Mouse (Mus musculus) midbrain, embryonic 15.5 days (tissue): ENCODE measurements at regions not wholly inside any gene's neighbourhood (a gene's known extent, or its start where the extent isn't known, plus 50 kb on each side); places are given as distances from the start of the nearest gene placed in this dataset.

Experiments
- ATAC-seq: fragments of 200-750 bp; cut with Nextera tagmentation; replicated peaks from 2 replicates; pipeline ENCODE4 v1.8.0; 2017; ENCODE audit warnings: moderate TSS enrichment
- H3K27ac ChIP-seq: fragments of 300-500 bp; sonication (generic); 2 replicates; pipeline ENCODE4 v1.5.1; 2015; ENCODE audit warnings: mild to moderate bottlenecking, inconsistent platforms
- H3K27me3 ChIP-seq: fragments of 300-500 bp; sonication (generic); replicated peaks from 2 replicates; pipeline ENCODE4 v1.6.1; 2015; ENCODE audit warnings: inconsistent platforms
- H3K36me3 ChIP-seq: fragments of 300-500 bp; sonication (generic); replicated peaks from 2 replicates; pipeline ENCODE4 v1.6.1; 2015; ENCODE audit warnings: inconsistent platforms
- H3K4me1 ChIP-seq: fragments of 300-500 bp; sonication (generic); 2 replicates; pipeline ENCODE4 v1.6.1; 2015; ENCODE audit warnings: inconsistent platforms
- H3K4me2 ChIP-seq: fragments of 300-500 bp; sonication (generic); 2 replicates; pipeline ENCODE4 v1.6.1; 2015; ENCODE audit warnings: inconsistent platforms, mild to moderate bottlenecking, moderate library complexity
- H3K4me3 ChIP-seq: fragments of 300-500 bp; sonication (generic); 2 replicates; pipeline ENCODE4 v1.5.1; 2015; ENCODE audit warnings: mild to moderate bottlenecking, inconsistent platforms
- H3K9ac ChIP-seq: fragments of 300-500 bp; sonication (generic); 2 replicates; pipeline ENCODE4 v1.6.1; 2015; ENCODE audit warnings: mild to moderate bottlenecking, inconsistent platforms
- H3K9me3 ChIP-seq: fragments of 300-500 bp; sonication (generic); 2 replicates; pipeline ENCODE4 v1.6.1; 2016; ENCODE audit warnings: inconsistent platforms
- WGBS: fragments of 180-500 bp; shearing (Covaris S2); methylation state at CpG from one replicate; pipeline ENCODE4 v1.1.7; 2015; ENCODE audit warnings: mixed read lengths; 5-methylcytosine and 5-hydroxymethylcytosine counted together

GRCm38 (mm10) chr12:25272114-25272751 lies 175.3 kb upstream of the Id2 start:
- Histone ChIP-seq H3K36me3 (no peaks in the 10 kb centered on the region), H3K9ac (no peak overlapping the region), H3K27ac (no peak overlapping the region), H3K4me1 (no peaks in the 10 kb centered on the region), H3K4me2 (no peak overlapping the region), H3K27me3 (no peaks in the 10 kb centered on the region), H3K4me3 (no peak overlapping the region), H3K9me3 (no peaks in the 10 kb centered on the region)
- 57% methylated on average over 6 of the region's 6 CpGs for WGBS
- ATAC-seq: no peak

DNA sequence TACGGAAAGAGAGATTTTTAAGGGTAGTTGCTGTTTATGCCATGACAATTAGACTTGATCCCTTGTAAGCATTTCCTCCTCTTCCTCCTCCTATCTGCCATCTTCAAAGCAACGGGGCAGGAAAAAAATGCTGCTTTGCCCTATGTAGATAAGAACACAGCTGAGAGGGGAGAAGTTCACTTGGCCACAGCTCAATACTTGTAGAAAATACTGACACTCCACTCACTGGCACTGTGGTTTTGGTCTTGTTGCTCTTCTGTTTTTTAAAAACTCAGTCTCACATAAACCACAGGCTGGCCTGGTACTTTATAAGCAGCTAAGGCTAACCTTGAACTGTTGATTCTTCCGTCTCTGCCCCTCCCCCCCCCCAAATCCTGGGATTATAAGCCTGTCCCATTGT lies 172.9 kb upstream of the Id2 start:
- ATAC-seq: no peak
- no peak overlapping the region for H3K27ac ChIP-seq
- H3K9ac ChIP-seq: no peak overlapping the region
- H3K4me1 ChIP-seq: peaks cover 7% of the 10 kb centered on the region; the same call in 1 of the 2 replicates
- H3K9me3 ChIP-seq: no peaks in the 10 kb centered on the region
- H3K4me3 ChIP-seq: no peak overlapping the region
- no peaks in the 10 kb centered on the region for H3K36me3 ChIP-seq
- H3K27me3 ChIP-seq: no peaks in the 10 kb centered on the region
- WGBS: 71% methylated on average over 3 of the region's 3 CpGs
- no peak overlapping the region for H3K4me2 ChIP-seq

DNA sequence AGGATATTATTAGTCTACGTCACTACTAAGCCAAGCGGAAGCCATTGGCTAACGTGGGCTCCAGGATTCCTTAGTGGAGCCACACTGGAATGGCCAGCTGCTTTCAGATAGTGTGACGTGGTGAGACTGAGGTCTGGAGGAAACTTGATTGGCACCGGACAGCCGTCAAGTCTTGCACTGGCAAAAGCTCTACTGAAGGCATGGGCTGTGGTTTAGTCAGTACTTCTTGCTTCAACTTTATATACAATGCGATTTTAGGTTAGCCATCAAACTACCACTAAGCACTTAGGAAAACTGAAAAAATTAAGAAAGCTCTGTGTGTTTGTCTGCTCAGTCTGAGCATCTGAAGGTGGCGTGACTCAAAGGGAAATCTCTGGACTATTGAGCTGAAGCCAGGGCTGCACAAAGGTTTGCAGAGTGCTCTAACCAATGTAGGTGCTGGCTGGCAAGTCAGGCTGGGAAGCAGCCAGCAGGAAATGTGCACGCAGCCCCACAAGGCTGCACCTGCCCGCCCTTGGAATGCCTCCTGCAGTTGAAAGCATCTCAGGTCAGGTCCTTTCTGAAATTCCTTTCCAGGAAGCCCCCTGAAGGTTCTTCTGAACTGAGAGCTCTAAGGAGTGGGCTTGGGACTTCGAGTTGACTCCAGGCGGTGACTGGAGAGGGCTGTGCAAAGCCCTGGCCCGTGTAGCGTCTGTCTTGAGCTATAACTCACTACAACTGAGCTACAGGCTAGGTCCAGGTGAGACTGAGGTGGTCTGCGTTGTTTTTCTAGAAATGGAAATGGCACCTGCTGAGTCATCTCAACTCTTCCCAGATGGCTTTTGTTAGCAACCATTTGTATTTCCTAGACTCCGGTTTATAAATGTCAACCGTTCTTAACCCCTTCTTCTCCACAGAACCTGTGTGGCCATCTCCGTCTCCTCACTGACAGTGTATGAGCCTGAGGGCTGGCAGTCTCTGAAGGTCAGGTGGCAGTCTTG lies 172.2 kb upstream of the Id2 start:
- Histone ChIP-seq H3K9me3 (no peaks in the 10 kb centered on the region), H3K27me3 (no peaks in the 10 kb centered on the region), H3K4me2 (no peak overlapping the region), H3K27ac (no peak overlapping the region), H3K36me3 (no peaks in the 10 kb centered on the region), H3K4me1 (peaks cover 7% of the 10 kb centered on the region; the same call in 1 of the 2 replicates), H3K9ac (no peak overlapping the region), H3K4me3 (no peak overlapping the region)
- no peak for ATAC-seq
- 78% methylated on average over 18 of the region's 18 CpGs for WGBS

DNA sequence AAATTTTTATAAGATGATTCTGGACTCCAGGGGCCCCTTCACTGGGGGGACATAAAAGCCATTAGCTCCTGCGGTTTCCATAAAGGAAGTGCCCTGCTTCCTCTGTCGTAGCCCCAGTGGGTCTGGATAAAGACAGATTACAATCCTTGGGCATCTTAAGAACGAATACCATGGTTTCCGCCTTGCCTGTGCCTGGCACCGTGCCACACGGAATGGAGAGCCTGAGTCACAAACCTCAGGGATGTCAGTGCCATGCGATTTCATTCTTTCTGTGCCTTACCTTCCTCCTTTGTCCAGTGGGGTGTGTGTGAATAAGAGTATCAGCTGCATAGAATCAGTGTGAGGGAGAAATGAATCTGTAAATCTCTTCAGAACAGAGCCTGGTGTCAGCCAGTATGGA lies 171.4 kb upstream of the Id2 start:
- peaks cover 7% of the 10 kb centered on the region; the same call in 1 of the 2 replicates for H3K4me1 ChIP-seq
- ATAC-seq: no peak
- no peaks in the 10 kb centered on the region for H3K27me3 ChIP-seq
- 77% methylated on average over 7 of the region's 7 CpGs for WGBS
- H3K36me3 ChIP-seq: no peaks in the 10 kb centered on the region
- no peaks in the 10 kb centered on the region for H3K9me3 ChIP-seq
- no peak overlapping the region for H3K4me2 ChIP-seq
- H3K4me3 ChIP-seq: no peak overlapping the region
- H3K27ac ChIP-seq: no peak overlapping the region
- no peak overlapping the region for H3K9ac ChIP-seq

DNA sequence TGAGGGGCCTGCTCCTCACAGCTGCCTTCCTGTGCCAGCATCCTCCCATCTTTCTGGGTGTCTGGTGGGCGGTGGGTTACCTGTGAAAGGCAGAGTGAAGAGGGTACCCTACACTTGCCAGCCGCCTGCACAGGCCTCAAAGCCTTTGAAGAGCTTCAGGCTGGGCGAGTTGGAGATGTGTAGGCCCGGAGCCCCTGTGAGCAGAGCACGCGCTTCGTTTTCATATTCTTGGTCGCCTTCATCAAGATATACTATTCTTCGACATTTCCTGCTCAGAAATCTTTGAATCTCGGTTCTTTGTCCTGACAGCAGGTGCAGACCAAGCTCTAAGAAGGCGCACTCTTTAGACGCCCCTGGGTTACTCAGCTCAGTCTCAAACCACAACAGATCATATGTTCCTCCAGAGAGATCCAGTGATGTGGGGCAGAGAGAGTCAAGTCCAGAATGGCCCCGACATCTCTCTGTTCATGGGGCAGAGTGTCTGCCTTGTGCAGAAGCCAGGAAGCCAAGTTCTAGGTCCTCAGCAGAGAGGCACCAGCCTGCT lies 170.7 kb upstream of the Id2 start:
- Histone ChIP-seq H3K9ac (no peak overlapping the region), H3K27me3 (no peaks in the 10 kb centered on the region), H3K4me1 (peaks cover 7% of the 10 kb centered on the region; the same call in 1 of the 2 replicates), H3K9me3 (no peaks in the 10 kb centered on the region), H3K36me3 (no peaks in the 10 kb centered on the region), H3K27ac (no peak overlapping the region), H3K4me2 (no peak overlapping the region), H3K4me3 (no peak overlapping the region)
- WGBS: 95% methylated on average over 13 of the region's 13 CpGs
- no peak for ATAC-seq

- ATAC-seq: no peak
- WGBS: 70% methylated on average over 17 of the region's 17 CpGs
- H3K27ac ChIP-seq: no peak overlapping the region
Measured at GRCm38 (mm10) chr12:25266701-25267571, 170.0 kb upstream of the Id2 start.

GRCm38 (mm10) chr12:25265560-25266525 lies 168.9 kb upstream of the Id2 start:
- 59% methylated on average over 11 of the region's 11 CpGs for WGBS
- Histone ChIP-seq H3K27ac (no peak overlapping the region), H3K36me3 (no peaks in the 10 kb centered on the region), H3K9me3 (no peaks in the 10 kb centered on the region), H3K27me3 (no peaks in the 10 kb centered on the region), H3K9ac (no peak overlapping the region), H3K4me3 (no peak overlapping the region), H3K4me1 (peaks cover 7% of the 10 kb centered on the region; the same call in 1 of the 2 replicates), H3K4me2 (no peak overlapping the region)
- no peak; the same call in 1 of the 2 replicates for ATAC-seq

More at GRCm38 (mm10) chr12:25266701-25267571, 170.0 kb upstream of the Id2 start:
- no peak overlapping the region for H3K4me2 ChIP-seq
- H3K4me1 ChIP-seq: peaks cover 7% of the 10 kb centered on the region; the same call in 1 of the 2 replicates
- H3K4me3 ChIP-seq: no peak overlapping the region
- no peak overlapping the region for H3K9ac ChIP-seq
- H3K36me3 ChIP-seq: no peaks in the 10 kb centered on the region
- no peaks in the 10 kb centered on the region for H3K27me3 ChIP-seq
- no peaks in the 10 kb centered on the region for H3K9me3 ChIP-seq

DNA sequence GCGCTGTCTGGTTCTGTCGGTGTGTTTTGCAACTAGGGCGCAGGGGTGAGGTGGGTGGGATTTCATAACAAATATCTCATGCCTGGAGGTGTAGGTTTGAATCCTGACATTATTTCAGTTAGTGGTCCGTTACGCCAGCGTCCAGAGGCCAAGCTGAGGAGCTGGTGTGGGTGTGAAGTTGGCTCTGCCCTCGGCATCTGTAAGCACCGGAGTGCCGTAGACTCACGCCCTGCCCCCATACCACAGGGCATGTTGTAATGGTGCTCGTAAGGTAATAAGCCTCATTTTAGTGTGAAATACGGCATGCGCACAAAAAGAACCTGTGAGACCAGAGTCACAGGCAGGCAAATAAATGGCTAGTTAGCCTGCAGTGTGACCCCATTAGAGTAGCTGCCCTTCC lies 168.1 kb upstream of the Id2 start:
- H3K27ac ChIP-seq: no peak overlapping the region
- peaks cover 7% of the 10 kb centered on the region; the same call in 1 of the 2 replicates for H3K4me1 ChIP-seq
- H3K9me3 ChIP-seq: no peaks in the 10 kb centered on the region
- no peak overlapping the region for H3K4me3 ChIP-seq
- 73% methylated on average over 13 of the region's 13 CpGs for WGBS
- ATAC-seq: no peak
- no peak overlapping the region for H3K4me2 ChIP-seq
- H3K36me3 ChIP-seq: no peaks in the 10 kb centered on the region
- H3K27me3 ChIP-seq: no peaks in the 10 kb centered on the region
- no peak overlapping the region for H3K9ac ChIP-seq

- H3K9ac ChIP-seq: no peak overlapping the region
- 97% methylated on average over 3 of the region's 3 CpGs for WGBS
Measured at GRCm38 (mm10) chr12:25264408-25264807, 167.5 kb upstream of the Id2 start.

DNA sequence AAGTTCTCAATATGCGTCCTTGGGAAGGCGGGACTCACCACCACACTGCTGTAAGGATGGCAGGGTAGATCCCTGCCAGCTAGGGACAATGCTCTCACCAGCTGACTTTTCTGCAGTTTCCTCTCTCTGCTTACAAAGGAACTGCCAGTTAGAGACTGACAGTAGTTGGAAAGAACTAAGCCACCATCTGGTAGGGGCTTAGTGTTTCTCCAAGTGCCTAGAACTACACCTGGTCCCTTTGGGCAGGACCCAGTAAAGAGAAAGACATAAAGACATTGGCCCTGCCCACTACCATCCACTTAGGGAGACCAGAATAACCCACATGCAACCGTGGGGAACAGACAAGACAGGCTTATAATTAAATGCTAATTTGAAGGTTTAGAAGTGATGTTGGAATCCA lies 165.5 kb upstream of the Id2 start:
- H3K4me2 ChIP-seq: no peak overlapping the region
- no peak overlapping the region for H3K27ac ChIP-seq
- H3K4me1 ChIP-seq: peaks cover 7% of the 10 kb centered on the region; the same call in 1 of the 2 replicates
- no peaks in the 10 kb centered on the region for H3K27me3 ChIP-seq
- H3K9me3 ChIP-seq: no peaks in the 10 kb centered on the region
- no peak for ATAC-seq
- no peak overlapping the region for H3K4me3 ChIP-seq
- WGBS: 87% methylated on average over 3 of the region's 3 CpGs
- no peaks in the 10 kb centered on the region for H3K36me3 ChIP-seq
- no peak overlapping the region for H3K9ac ChIP-seq

More at GRCm38 (mm10) chr12:25264408-25264807, 167.5 kb upstream of the Id2 start:
- Histone ChIP-seq H3K4me2 (no peak overlapping the region), H3K36me3 (no peaks in the 10 kb centered on the region), H3K4me3 (no peak overlapping the region), H3K27me3 (no peaks in the 10 kb centered on the region), H3K9me3 (no peaks in the 10 kb centered on the region), H3K4me1 (peaks cover 7% of the 10 kb centered on the region; the same call in 1 of the 2 replicates), H3K27ac (no peak overlapping the region)
- no peak for ATAC-seq

- Histone ChIP-seq H3K4me1 (no peaks in the 10 kb centered on the region), H3K36me3 (no peaks in the 10 kb centered on the region), H3K9me3 (no peaks in the 10 kb centered on the region), H3K27me3 (no peaks in the 10 kb centered on the region), H3K4me3 (no peak overlapping the region), H3K4me2 (no peak overlapping the region), H3K27ac (no peak overlapping the region), H3K9ac (no peak overlapping the region)
- 94% methylated on average over 2 of the region's 2 CpGs for WGBS
- no peak for ATAC-seq
Measured at GRCm38 (mm10) chr12:25259123-25259522, 162.2 kb upstream of the Id2 start.
